Mouse (Mus musculus): Measurements from ENCODE around the gene Dio2.

DNA sequence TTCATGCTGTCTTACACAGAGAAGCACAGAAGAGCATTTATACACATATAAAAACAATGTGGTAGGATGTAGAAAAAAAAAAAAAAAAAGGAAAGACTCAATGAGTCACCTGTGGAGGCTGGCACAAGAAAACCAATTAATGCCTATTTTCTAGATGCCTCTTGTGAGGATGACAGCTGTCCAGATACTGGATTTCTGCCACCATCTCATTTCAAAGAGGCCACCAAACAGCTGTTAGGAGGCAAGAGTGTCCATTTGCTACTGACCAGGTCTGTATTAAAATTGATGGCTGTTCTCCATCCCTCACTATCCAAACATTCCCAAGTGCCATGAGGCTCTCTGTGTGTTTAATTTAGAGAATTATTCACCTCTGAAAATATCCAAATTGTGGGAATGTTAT, 6.5 kb upstream of the Dio2 start:
- TF ChIP-seq CTCF (IDR thresholded peaks at IDR 0.05; ENCODE audit: insufficient read depth, low read depth, low read length) (no peak), POLR2A (IDR thresholded peaks at IDR 0.05; ENCODE audit: insufficient read depth, low read depth, low read length) (no peak)

All from olfactory bulb, adult 2 months (tissue).